Mouse (Mus musculus) neural tube, embryonic 11.5 days (tissue): ENCODE results near the gene Slc22a1. TPM values are rescaled to one million over a fixed set of nuclear protein-coding genes. Genes with fewer than 3 reads are reported as not detected.
"Not testable (repeated sequence)": the region's sequence is repeated elsewhere in the genome, so short reads cannot be mapped to it uniquely, and the experiment has no call there.

Source experiments
- ATAC-seq: fragments of 200-750 bp; cut with Nextera tagmentation; 2 replicates; pipeline ENCODE4 v1.8.0; 2017; ENCODE audit warnings: moderate number of reproducible peaks, mild to moderate bottlenecking, moderate TSS enrichment, moderate library complexity; ENCODE audit not compliant: insufficient read depth, low FRiP score, low TSS enrichment
- DNase-seq: peaks from one replicate; pipeline ENCODE4 v3.0.0-alpha.2; 2015; ENCODE audit warnings: low spot score
- H3K27ac ChIP-seq: fragments of 300-500 bp; sonication (generic); 2 replicates; pipeline ENCODE4 v1.5.1; 2014; ENCODE audit warnings: low read depth, mild to moderate bottlenecking, low read length
- H3K27me3 ChIP-seq: fragments of 300-500 bp; sonication (generic); 2 replicates; pipeline ENCODE4 v1.6.1; 2014; ENCODE audit warnings: mild to moderate bottlenecking, low read length, mixed read lengths; ENCODE audit not compliant: control insufficient read depth, insufficient read depth
- H3K36me3 ChIP-seq: fragments of 300-500 bp; sonication (generic); 2 replicates; pipeline ENCODE4 v1.6.1; 2014; ENCODE audit warnings: mild to moderate bottlenecking, low read length, moderate library complexity, mixed read lengths; ENCODE audit not compliant: control insufficient read depth, insufficient read depth
- H3K4me1 ChIP-seq: fragments of 300-500 bp; sonication (generic); 2 replicates; pipeline ENCODE4 v1.6.1; 2014; ENCODE audit warnings: low read length, mixed read lengths; ENCODE audit not compliant: control insufficient read depth, insufficient read depth
- H3K4me2 ChIP-seq: fragments of 300-500 bp; sonication (generic); 2 replicates; pipeline ENCODE4 v1.6.1; 2014; ENCODE audit warnings: low read depth, mild to moderate bottlenecking, moderate library complexity
- H3K4me3 ChIP-seq: fragments of 300-500 bp; sonication (generic); 2 replicates; pipeline ENCODE4 v1.5.1; 2014; ENCODE audit warnings: low read depth, low read length
- H3K9ac ChIP-seq: fragments of 300-500 bp; sonication (generic); 2 replicates; pipeline ENCODE4 v1.6.1; 2014; ENCODE audit warnings: mild to moderate bottlenecking, low read length
- H3K9me3 ChIP-seq: fragments of 300-500 bp; sonication (generic); 2 replicates; pipeline ENCODE4 v1.6.1; 2016; ENCODE audit warnings: low read length; ENCODE audit not compliant: control insufficient read depth
- WGBS: fragments of 180-500 bp; shearing (Covaris S2); extraction: QIAGEN DNeasy Blood & Tissue Kit; methylation state at CpG from one replicate; pipeline ENCODE4 v1.1.7; 2014; 5-methylcytosine and 5-hydroxymethylcytosine counted together
- polyA plus RNA-seq: library from polyadenylated mRNA; unstranded; fragments of >200 nt; fragmentation: Nextera tagmentation; extraction: Ambion mirVana; gene quantifications from 2 replicates; pipeline ENCODE4 v1.2.1, GENCODE M21; 2014

Slc22a1 gene
- polyA plus RNA-seq, 1 experiment from 2014 or later, result not detected

DNA sequence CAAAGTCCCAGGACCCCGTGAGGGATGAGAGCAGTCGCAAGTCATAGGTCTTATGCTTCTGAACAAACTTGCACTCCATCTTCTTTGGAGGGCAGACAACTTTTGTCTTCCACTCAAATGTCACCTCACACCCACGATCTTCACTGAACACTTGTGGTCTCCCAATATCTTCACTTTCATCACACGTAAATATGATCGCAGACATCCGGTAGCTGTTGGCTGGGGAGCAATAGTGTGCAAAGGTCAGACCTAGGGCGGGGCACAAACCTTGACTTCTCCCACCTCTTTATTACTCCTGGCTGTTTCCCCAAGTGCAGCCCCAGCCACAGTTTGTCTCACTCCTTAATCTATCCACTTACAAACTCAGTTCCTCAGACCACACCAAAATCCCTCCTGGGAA lies 16.3 kb upstream of the Slc22a1 start:
- Histone ChIP-seq H3K27ac (no peak overlapping the region), H3K27me3 (no peaks in the 10 kb centered on the region), H3K4me1 (no peaks in the 10 kb centered on the region), H3K36me3 (peaks cover 32% of the 10 kb centered on the region), H3K4me3 (no peak overlapping the region), H3K9ac (no peak overlapping the region), H3K4me2 (no peak overlapping the region), H3K9me3 (no peaks in the 10 kb centered on the region)
- no peak for DNase-seq
- WGBS, result 94% methylated on average over 7 of the region's 7 CpGs
- no peak for ATAC-seq

DNA sequence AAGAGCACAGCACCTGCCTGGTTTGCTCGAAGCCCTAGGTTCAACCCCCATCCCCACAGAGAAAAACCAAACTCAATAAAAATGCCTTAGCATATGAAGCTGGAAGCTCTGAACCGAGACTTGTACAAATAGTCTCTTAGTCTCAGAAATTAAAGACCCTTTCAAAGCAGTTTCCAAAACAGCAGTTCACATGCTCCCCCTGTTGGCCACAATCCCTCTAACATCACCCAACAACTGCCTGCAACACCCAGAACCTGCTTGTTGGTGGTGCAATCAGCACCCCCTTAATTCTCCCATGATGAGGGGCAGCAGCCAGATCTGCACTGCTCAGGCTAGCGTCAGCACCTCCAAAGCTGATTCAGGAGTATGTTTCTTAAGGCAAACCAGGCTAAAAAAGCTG lies 13.9 kb upstream of the Slc22a1 start:
- no peak overlapping the region for H3K27ac ChIP-seq
- H3K4me3 ChIP-seq, result no peak overlapping the region
- ATAC-seq, result no peak
- no peak overlapping the region for H3K9ac ChIP-seq
- H3K4me2 ChIP-seq, result no peak overlapping the region
- H3K4me1 ChIP-seq, result no peaks in the 10 kb centered on the region
- peaks cover 23% of the 10 kb centered on the region for H3K36me3 ChIP-seq
- no peaks in the 10 kb centered on the region for H3K9me3 ChIP-seq
- 78% methylated on average over 3 of the region's 3 CpGs for WGBS
- DNase-seq, result peak; percentile 48
- no peaks in the 10 kb centered on the region for H3K27me3 ChIP-seq

DNA sequence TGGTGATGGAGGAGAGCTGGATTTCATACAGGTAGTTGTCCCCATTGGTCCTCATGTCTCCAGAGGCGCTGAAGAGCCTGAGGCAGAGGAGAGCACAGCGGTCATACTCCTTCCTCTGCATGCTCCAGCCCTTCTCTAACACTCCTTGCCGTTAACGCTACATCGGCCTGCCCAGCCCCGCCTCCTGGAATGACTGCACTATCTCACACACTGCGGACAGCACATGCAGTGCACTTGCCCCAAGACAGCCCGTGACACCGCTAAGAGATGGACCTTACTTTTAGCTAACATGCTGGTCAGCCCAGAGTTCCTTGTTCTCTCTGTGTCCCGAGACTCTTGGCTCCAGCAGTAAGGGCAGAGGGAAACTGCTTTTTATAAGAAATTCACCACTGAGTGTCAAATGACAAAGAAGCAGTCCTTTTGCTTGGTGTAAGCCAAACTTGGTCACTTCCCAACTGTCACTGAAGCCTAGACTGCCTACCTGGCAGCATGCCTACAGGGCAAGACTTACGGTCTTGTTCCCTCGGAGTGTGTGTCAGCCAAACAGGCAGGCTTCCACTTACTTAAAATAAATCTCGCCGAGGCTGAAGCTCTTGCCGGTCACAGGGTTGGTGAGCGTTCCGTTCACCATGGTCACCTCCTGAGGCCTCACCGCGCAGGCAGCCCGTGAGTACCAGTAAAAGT lies 12.9 kb upstream of the Slc22a1 start:
- Histone ChIP-seq H3K27me3 (no peaks in the 10 kb centered on the region), H3K4me2 (no peak overlapping the region), H3K36me3 (peaks cover 17% of the 10 kb centered on the region), H3K4me3 (no peak overlapping the region), H3K4me1 (no peaks in the 10 kb centered on the region), H3K9me3 (no peaks in the 10 kb centered on the region), H3K27ac (no peak overlapping the region), H3K9ac (no peak overlapping the region)
- DNase-seq (no peak), ATAC-seq (no peak)
- WGBS, result 95% methylated on average over 20 of the region's 20 CpGs

DNA sequence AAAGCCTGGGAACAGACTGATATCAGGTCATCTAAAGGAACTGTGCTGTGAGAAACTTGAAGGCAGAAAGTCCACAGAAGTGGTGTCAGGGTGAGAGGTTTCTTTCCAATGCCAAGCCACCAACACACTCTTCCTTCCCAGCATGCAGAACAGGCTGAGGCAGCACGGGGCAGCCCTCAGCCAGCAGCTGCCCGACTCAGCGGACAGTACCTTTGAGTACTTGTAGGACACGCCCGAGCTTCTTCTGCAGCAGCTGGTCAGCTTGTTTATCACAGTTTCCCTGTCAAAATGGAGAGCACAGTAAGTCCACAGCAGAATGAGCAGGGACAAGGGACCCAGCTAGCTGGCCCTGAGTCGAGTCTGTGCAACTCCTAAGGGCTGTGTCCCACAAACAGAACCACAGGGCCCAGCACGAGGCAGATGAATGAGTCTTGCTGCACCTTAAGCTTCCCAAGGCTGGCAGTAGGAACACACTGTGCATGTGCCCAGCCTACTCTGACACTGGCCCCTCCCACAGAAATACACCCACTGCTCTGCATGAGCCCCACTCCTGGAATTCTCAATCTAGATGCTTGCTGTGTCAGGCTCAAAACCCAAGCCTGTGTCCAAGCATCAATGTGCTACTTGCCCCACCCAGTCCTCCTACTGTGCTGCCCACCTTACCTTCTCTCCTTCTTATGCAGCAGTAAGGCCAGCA lies 9.4 kb upstream of the Slc22a1 start:
- no peak for DNase-seq
- H3K4me1 ChIP-seq, result no peaks in the 10 kb centered on the region
- no peak for ATAC-seq
- H3K4me3 ChIP-seq, result no peak overlapping the region
- H3K4me2 ChIP-seq, result no peak overlapping the region
- H3K27ac ChIP-seq, result no peak overlapping the region
- WGBS, result 91% methylated on average over 7 of the region's 7 CpGs
- peaks cover 11% of the 10 kb centered on the region for H3K36me3 ChIP-seq
- H3K9ac ChIP-seq, result no peak overlapping the region
- H3K27me3 ChIP-seq, result no peaks in the 10 kb centered on the region
- no peaks in the 10 kb centered on the region for H3K9me3 ChIP-seq

DNA sequence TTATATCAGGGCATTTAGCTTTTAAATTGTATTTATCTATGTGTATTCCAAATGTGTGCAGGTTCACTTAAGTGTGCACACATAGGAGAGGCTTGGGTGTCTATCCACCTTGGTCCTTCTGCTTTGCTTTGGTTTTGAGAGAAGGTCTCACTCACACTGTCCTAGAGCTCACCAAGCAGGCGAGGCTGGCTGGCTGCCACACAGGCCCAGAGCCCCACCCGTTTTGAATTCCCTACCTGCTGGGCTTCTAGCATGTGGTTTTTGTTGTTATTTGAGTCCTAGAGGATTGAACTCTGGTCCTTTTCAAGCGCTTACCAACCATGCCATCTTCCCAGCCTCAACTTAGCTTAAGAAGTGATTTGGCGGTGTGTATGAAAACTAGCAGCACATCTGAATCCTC lies 8.8 kb upstream of the Slc22a1 start:
- Histone ChIP-seq H3K9me3 (no peaks in the 10 kb centered on the region), H3K27ac (no peak overlapping the region), H3K36me3 (peaks cover 10% of the 10 kb centered on the region), H3K4me1 (no peaks in the 10 kb centered on the region), H3K4me3 (no peak overlapping the region), H3K9ac (no peak overlapping the region), H3K4me2 (no peak overlapping the region), H3K27me3 (no peaks in the 10 kb centered on the region)
- 82% methylated on average over 4 of the region's 4 CpGs for WGBS
- no peak for DNase-seq
- ATAC-seq, result no peak

DNA sequence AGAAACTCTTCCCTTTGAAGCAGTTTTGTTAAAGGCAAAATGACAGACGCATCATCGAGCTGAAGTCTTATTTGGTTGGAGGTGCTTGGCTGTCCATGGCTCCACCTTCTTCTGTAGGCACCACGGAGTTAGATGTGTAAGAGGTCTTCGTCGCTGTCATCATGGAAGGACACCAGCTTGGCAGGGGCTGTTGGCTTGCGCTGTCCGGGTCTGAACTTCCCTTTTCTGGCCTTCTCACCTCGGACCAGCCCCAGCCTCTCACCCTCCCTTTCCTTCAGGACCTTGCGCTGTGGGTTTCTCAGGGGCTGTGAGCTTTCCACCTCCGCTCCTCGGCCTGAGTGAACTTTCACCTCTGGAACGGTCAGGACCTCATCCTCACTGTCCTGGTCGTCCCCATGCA lies 8.0 kb upstream of the Slc22a1 start:
- H3K9ac ChIP-seq, result no peak overlapping the region
- no peak for DNase-seq
- no peaks in the 10 kb centered on the region for H3K4me1 ChIP-seq
- WGBS, result 92% methylated on average over 13 of the region's 13 CpGs
- H3K4me3 ChIP-seq, result no peak overlapping the region
- ATAC-seq, result no peak
- H3K27ac ChIP-seq, result no peak overlapping the region
- H3K36me3 ChIP-seq, result peaks cover 10% of the 10 kb centered on the region
- no peak overlapping the region for H3K4me2 ChIP-seq
- no peaks in the 10 kb centered on the region for H3K9me3 ChIP-seq
- H3K27me3 ChIP-seq, result no peaks in the 10 kb centered on the region

DNA sequence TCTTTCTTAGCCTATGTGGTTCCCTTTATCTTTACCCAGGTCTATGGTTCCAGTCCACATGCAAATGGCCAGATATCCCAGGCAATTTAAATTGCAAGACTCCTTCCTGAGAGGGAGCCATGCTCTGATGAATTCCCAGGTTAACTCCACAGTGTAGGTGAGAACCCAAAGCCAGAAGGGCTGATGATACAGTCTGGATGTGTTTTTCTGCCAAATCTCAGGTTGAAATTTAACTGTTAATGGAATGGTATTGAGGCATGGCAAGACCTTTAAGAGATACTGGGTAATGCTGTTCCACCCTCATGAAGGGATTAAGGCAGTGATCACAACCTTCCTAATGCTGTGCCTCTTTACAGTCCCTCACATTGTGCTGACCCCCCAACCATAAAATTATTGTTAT lies 2.6 kb upstream of the Slc22a1 start:
- no peak overlapping the region for H3K27ac ChIP-seq
- no peaks in the 10 kb centered on the region for H3K27me3 ChIP-seq
- no peaks in the 10 kb centered on the region for H3K4me1 ChIP-seq
- H3K4me3 ChIP-seq, result no peak overlapping the region
- H3K9me3 ChIP-seq, result no peaks in the 10 kb centered on the region
- no peak for DNase-seq
- 0 out of 2 replicates have a peak, but pooled peaks cover 2% of the 10 kb centered on the region for H3K36me3 ChIP-seq
- ATAC-seq, result no peak
- H3K9ac ChIP-seq, result no peak overlapping the region
- H3K4me2 ChIP-seq, result no peak overlapping the region

DNA sequence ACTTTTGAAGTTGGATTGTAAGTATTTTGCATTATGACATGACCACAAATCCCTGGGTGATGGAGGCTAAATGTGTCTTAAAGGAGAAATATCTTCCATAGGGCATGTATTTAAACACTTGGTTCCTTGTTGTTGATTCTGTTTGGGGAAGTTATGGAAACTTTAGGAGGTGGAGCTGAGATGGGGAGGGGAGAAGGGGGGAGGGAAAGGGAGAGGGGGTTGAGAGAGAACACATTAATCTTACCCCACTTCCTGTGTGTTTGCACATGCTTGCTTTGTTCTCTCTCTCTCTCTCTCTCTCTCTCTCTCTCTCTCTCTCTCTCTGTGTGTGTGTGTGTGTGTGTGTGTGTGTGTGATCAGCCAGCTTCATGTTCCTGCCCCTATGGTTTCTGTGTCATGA lies 1.5 kb upstream of the Slc22a1 start:
- Histone ChIP-seq H3K9ac (no peak overlapping the region), H3K36me3 (0 out of 2 replicates have a peak, but pooled peaks cover 2% of the 10 kb centered on the region), H3K4me2 (no peak overlapping the region), H3K9me3 (no peaks in the 10 kb centered on the region), H3K4me1 (no peaks in the 10 kb centered on the region), H3K4me3 (no peak overlapping the region), H3K27me3 (no peaks in the 10 kb centered on the region), H3K27ac (no peak overlapping the region)
- DNase-seq (no peak), ATAC-seq (no peak)

DNA sequence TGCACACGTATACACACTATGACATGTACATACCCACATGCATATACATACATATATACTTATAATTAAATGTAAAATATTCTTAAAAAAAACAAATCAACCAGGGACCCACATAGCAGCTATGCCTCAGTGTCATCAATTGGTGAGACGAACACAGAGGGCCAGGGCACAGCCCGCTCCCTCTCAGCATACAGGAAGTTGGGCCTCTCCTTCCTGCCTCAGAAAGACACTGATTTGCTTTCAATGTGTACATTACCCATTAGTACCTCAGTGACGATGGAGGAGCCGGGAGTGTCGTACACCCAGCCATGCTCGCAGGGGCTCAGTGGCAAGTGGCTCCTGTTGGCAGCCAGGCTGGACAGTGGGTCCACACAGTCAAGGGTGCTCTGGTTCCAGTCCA lies 649 bp downstream of the Slc22a1 start:
- H3K36me3 ChIP-seq, H3K4me1 ChIP-seq, DNase-seq, ATAC-seq, H3K4me3 ChIP-seq, H3K9me3 ChIP-seq, H3K27ac ChIP-seq, H3K27me3 ChIP-seq, H3K9ac ChIP-seq, H3K4me2 ChIP-seq: not testable (repeated sequence)
- WGBS, result 90% methylated on average over 7 of the region's 7 CpGs
